Mouse (Mus musculus) cerebellum, adult 9-10 months (tissue): ENCODE results near the gene Cog1.

Experiments used
- DNase-seq: peaks from one replicate; pipeline ENCODE4 v3.0.0; 2022

Gene Cog1

GRCm38 (mm10) chr11:113648690-113649352 lies at the start of gene Cog1:
Cog1 (plus strand) TSS chr11:113649169.
- peak; percentile 60 for DNase-seq

DNA sequence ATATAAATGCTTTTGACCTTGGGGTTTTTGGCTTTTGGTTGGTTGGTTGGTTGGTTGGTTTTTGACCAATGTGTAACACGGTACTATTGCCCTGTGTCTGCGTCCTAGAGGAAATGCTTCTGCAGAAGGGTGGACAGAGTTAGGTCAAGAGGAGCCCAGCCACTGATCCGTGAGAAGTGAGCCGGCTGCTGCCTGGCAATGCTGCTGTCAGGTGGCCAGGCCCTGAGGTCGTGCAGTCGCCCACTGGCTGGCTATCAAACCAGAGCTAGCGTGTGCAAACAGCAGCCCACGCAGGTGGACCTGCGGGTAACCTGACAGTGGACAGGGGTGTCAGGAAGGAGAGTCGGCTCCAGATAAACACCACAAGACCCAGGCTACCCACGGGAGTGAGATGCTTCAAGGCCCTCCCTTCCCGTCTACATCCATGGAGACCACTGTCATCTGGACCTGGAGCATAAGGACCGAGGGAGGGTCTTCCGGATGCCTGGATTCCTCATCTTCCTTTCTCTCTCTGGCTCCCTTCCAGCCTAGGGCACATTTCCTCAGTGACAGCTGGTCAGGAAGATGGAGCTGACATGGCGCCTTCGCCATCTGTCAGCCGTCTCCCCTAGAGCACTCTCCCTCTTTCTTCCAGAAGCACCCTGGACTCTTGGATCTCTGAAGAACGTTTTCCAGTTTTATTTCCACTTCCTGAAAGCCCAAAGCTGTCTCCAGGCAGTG lies 48.3 kb upstream of the Cog1 start:
- peak; percentile 57 for DNase-seq

- no peak for DNase-seq
Observed at GRCm38 (mm10) chr11:113601616-113602343, 47.2 kb upstream of the Cog1 start.

DNA sequence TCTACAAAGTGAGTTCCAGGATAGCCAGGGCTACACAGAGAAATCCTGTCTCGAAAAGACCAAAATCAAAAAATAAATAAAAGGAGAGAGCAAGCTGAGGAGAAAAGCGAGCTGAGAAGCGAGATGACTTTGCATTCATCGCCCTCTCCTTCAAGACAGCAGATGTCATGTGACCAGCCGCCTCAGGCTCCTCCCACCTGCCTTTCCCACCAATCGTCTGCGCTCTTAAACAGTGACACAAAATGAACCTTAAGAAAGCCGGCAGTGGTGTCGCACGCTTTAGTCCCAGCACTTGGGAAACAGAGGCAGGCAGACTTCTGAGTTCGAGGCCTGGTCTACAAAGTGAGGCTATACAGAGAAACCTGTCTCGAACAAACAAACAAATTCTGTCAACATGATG lies 41.4 kb upstream of the Cog1 start:
- DNase-seq: no peak

GRCm38 (mm10) chr11:113609581-113609980 lies 39.4 kb upstream of the Cog1 start:
- no peak for DNase-seq

- no peak for DNase-seq
Observed at GRCm38 (mm10) chr11:113610266-113610665, 38.7 kb upstream of the Cog1 start.

DNA sequence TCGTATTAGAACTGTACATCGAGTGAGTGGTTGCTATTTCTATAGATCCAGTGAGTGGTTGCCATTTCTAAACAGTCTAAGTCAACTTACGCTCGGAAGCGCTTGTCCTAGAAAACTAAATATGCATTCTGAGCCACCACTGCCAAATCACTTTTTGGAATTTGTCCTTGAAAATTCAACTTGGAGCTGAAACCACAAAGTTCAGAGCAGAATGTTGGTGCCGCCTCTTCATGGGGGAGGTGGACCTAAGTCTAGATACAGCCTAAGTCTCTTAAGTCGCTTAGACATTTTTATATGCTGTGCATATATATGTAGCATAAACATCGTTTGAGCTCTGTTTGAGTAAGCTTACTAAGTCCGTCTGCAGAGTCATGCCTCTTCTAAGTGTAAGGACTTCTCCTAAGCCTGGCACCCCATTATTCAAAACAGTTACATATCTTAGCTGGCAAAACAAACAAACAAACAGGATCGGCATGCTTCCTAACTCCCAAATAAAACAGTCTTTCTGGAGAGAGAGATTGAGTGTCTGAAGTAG lies 37.8 kb upstream of the Cog1 start:
- DNase-seq: no peak

GRCm38 (mm10) chr11:113611664-113612611 lies 37.0 kb upstream of the Cog1 start:
- no peak for DNase-seq

DNA sequence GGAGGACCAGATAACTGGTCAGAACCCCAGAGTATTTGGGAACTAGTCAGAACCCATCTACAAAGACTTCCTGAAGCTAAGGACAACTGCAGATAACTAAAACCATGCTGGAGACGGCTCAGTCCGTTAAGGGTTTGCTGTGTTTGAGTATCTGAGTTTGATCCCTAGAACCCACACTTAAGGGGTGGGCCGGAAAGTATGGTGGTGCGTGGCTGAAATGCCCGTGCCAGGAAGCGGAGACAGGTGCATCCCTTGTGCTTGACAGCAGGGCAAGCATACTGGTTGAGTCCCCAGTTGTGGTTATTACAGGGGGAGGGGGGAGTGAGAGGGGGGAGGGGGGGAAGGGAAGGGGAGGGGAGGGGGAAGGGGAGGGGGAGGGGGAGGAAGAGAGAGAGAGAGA lies 34.5 kb upstream of the Cog1 start:
- no peak for DNase-seq

DNA sequence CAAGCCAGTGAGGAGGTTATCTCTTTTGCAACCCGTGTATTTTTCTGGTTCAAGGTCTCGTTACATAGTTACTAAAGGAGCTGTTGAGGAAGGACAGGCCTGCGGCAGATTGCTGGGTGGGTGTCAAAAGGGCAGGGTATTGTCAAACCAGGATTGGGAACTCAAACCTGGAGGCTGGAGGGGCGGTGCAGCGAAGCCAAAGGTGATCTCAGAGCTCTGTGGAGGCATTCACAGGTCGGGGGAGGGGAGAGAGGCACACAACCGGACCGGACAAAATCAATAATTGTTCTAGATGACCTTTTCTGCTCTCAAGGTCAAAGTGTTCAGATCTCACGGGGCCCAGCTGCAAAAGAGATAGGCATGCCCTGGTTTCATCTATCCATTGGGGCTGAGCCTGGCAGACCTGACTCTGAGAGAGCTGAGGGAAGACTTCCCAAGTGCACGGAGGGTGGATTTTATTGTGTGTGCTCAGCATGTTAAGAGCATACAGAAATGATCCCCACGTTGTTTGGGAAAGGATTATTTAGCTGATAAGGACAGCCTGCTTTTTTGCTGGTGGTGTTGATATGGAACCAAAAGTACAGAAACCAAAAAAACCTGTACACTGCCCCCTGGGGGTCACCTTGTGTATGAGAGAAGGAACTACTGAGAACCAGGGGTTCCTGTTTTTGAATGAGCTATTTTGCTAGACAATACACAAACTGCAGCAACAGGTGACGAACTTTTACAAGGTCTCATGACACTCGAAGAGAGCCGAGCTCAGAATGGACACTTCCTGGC lies 31.6 kb upstream of the Cog1 start:
- peak; percentile 65 for DNase-seq

- DNase-seq: no peak
Observed at GRCm38 (mm10) chr11:113618303-113618671, 30.7 kb upstream of the Cog1 start.

DNA sequence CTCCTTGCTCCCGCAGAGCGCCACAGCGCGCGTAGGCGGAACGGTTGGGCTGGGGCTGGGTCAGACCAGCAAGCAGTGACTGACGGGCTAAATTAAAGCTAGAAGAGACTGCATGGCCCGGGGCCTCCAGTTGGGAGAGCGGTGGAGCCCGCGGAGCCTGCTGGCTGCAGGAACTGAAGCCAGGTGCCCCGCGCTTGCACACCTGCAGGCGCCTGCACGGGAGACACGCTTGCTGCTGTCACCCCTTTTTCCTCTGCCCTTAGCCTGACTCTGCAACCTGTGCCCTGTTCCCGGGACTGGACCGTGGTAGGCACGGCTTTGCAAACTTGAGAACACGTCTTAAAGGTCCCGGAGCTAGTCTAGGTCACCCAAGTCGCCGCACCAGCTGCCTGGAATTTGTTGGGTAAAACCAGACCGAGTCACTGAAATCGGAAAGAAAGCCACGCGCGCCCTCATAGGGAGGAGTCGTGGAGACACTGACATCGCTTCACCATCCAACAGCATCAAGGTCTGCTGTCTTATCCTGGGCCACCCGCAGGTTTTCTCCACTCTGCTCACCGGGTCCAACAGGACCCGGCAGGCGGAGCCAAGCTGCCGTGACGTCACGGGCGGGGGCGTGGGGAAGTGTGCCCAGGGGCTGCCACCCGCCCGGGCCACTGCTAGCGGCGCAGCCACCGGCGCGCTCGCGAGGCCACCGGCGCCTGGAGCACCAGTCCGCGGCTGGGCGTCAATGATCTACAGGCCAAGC lies 30.1 kb upstream of the Cog1 start, which contains the start of gene Sstr2:
Gene Sstr2 (plus strand): TSS at position 671 of the 748 bp plus-strand sequence.
- DNase-seq: peak; percentile 46

- DNase-seq: no peak
Observed at GRCm38 (mm10) chr11:113619420-113620080, 29.4 kb upstream of the Cog1 start.

DNA sequence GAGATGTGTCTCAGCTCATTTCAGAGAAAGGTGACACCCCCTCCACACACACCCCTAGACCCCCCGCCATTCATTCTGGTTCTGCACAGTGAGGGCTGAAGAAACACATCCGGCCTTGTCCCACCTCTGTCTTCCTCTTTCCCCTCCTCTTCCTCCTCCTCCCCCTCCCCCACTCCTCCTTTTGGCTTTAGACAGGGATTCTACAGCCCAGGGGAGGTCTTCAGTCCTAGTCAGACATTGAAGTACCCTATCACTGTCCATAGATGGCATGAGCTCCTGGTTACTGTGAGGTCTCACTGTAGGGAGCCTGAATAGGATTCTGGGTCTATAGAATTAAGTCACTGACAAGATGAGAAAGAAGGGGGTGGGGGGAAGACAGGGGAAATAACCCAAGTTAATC lies 28.0 kb upstream of the Cog1 start:
- no peak for DNase-seq

- no peak for DNase-seq
Observed at GRCm38 (mm10) chr11:113622028-113622427, 26.9 kb upstream of the Cog1 start.

DNA sequence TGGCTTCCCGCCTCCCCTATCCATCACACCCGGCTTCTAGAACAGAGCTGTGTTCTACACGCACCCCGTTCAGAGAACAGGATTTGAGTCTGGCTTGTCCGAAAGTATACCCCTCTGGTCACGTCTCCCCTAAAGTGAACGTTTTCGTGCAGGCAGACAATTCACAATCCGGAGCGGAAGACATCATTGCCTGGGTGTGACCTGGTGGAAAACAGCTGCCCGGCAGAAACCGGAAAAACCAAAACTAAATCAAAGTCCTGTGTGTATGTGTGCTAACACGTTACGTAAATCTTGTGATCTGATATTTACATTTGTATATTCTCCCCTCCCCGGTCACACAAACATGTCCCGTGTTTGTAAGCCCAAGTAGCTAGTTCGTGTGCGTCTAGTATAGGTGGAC lies 23.5 kb upstream of the Cog1 start:
- no peak for DNase-seq

DNA sequence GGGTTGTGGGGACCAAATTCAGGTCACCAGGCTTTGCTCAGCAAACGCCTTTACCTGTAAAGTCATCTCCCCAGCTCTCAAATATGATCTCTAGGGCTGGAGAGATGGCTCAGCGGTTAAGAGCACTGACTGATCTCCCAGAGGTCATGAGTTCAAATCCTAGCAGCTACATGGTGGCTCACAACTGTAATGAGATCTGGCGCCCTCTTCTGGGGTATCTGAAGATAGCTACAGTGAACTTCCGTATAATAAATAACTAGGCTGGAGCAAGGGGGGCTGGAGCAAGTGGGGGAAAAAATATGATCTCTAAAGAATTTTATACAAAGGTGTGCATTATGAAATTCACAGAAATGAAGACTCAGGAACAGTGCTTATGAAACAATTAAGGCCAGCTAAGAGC lies 21.2 kb upstream of the Cog1 start:
- no peak for DNase-seq

DNA sequence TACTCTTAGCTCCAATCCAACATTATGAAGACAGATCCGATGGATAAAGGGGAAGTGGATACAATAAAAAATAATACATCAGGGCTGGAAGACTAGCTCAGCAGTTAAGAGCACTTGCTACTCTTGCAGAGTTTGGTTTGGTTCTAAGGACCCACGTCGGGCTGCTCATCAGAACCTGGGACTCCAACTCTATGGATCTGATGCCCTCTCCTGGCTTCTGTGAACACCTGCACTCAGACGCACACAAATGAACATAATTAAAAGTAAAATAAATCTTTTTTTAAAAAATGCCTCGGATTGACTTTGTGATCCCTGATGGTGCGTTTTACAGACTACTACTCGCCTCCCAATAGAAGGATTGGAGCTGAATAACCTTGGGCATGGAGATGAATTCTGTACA lies 18.3 kb upstream of the Cog1 start:
- DNase-seq: no peak

GRCm38 (mm10) chr11:113631302-113631701 lies 17.7 kb upstream of the Cog1 start:
- DNase-seq: no peak

DNA sequence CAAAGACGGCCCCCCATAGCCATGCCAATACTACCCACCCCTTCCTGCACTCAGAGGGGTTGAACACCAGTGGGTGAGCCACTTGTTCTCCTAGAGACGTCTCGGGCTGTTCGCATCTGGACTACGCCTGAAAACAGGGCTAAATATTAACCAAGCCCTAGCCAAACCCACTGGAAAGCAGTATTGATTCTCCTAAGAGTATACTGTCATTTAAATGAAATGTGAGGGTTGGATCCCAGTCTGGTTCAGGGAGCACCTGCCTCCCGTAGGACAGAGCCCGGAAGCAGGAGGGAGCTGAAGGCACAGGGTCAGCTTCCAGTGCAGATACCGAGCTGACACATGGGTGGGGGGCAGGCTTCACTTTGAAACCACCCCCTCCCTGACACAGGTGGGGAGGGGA lies 17.1 kb upstream of the Cog1 start:
- DNase-seq: no peak
